Comparison of ENCODE assay signal across 10 mouse cellular contexts in the genomic region with DNA sequence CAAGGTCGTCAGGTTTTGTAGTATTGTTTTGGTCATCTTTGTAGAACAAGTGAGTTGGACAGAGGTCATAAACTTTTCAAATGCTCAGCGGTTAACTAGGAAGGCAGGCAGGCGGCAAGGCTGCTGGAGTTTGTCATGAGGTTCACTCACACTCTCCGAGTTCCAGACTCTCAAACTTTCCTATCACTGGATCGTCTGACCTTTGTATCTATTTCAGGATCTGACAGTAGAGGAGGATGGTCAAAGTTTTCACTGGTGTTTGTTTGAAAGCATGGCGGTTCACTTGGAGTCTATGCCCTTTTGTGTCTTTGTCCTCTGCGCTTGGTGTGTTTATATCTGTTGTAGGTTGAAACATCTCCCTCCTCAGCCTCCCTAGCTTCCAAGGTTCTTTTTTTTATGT.
DNase-seq lines count a peak whose midpoint lies in the region; ATAC-seq and TF ChIP-seq lines count a peak whose summit lies in the region.
"Had no signal": no experiment of that assay in that cellular context is flagged by ENCODE, and none has a peak within 500 bp of the region (broad histone marks: within the 10 kb centered on the region; RNA-seq: fewer than 3 reads in every experiment).

No protein-coding gene starts in this region.

- H3K4me3 ChIP-seq in hindbrain, embryonic 10.5 days, result peak overlapping the region; percentile 63; the same call in 1 of the 2 replicates
- no peak overlapping the region for H3K4me3 ChIP-seq in hindbrain, embryonic 16.5 days (ENCODE audit: low read length)
- H3K4me3 ChIP-seq in stomach, embryonic 14.5 days (ENCODE audit: low read depth, low read length), result peak overlapping the region; percentile 4; the same call in 1 of the 2 replicates
- H3K4me3 ChIP-seq in stomach, postnatal 0 days (ENCODE audit: low read depth, low read length), result no peak overlapping the region
- no peak overlapping the region for H3K4me3 ChIP-seq in liver, embryonic 15.5 days (replicated peaks)
- H3K4me3 ChIP-seq: erythroblast, embryonic 14.5 days had no signal

- ATAC-seq in hindbrain, embryonic 16.5 days, result no peak
- no peak for ATAC-seq in stomach, embryonic 14.5 days (ENCODE audit: insufficient number of reproducible peaks, insufficient read depth, low FRiP score, low read depth)
- ATAC-seq in stomach, postnatal 0 days (ENCODE audit: low FRiP score, low TSS enrichment), result no peak
- 0 out of 2 replicates have a peak, but pooled peaks have one; percentile 11 for ATAC-seq in liver, embryonic 15.5 days (ENCODE audit: insufficient read depth)
- no peak for ATAC-seq in megakaryocyte, adult 5-6 weeks (ENCODE audit: poor library complexity, severe bottlenecking)

- H3K36me3 ChIP-seq in hindbrain, embryonic 10.5 days, result peaks cover 8% of the 10 kb centered on the region
- no peaks in the 10 kb centered on the region for H3K36me3 ChIP-seq in hindbrain, embryonic 16.5 days (ENCODE audit: control insufficient read depth, insufficient read depth, low read length)
- H3K36me3 ChIP-seq in stomach, embryonic 14.5 days (ENCODE audit: control insufficient read depth, insufficient read depth, low read length), result no peaks in the 10 kb centered on the region
- no peaks in the 10 kb centered on the region for H3K36me3 ChIP-seq in stomach, postnatal 0 days (ENCODE audit: control insufficient read depth, insufficient read depth, low read length)
- H3K36me3 ChIP-seq in liver, embryonic 15.5 days (replicated peaks), result 0 out of 2 replicates have a peak, but pooled peaks cover 2% of the 10 kb centered on the region

- H3K4me1 ChIP-seq in hindbrain, embryonic 10.5 days (replicated peaks), result peaks cover 40% of the 10 kb centered on the region
- peaks cover 7% of the 10 kb centered on the region for H3K4me1 ChIP-seq in hindbrain, embryonic 16.5 days (ENCODE audit: control insufficient read depth, insufficient read depth, low read depth, low read length)
- H3K4me1 ChIP-seq in stomach, embryonic 14.5 days (ENCODE audit: control insufficient read depth, insufficient read depth, low read length), result no peaks in the 10 kb centered on the region
- H3K4me1 ChIP-seq in stomach, postnatal 0 days (replicated peaks; ENCODE audit: control insufficient read depth, insufficient read depth), result no peaks in the 10 kb centered on the region
- peaks cover 13% of the 10 kb centered on the region for H3K4me1 ChIP-seq in liver, embryonic 15.5 days (replicated peaks)

- WGBS in hindbrain, embryonic 10.5 days, result 53% methylated on average over 7 of the region's 7 CpGs
- 62% methylated on average over 7 of the region's 7 CpGs for WGBS in hindbrain, embryonic 16.5 days
- whole genome bisulfite sequencing in stomach, embryonic 14.5 days, result 51% methylated on average over 7 of the region's 7 CpGs
- WGBS in stomach, postnatal 0 days, result 65% methylated on average over 7 of the region's 7 CpGs
- WGBS in liver, embryonic 15.5 days (ENCODE audit: insufficient replicate concordance), result 55% methylated on average over 7 of the region's 7 CpGs

- peaks cover 36% of the 10 kb centered on the region for H3K27me3 ChIP-seq in hindbrain, embryonic 10.5 days (ENCODE audit: insufficient read depth, poor library complexity, severe bottlenecking)
- H3K27me3 ChIP-seq in hindbrain, embryonic 16.5 days (replicated peaks; ENCODE audit: control insufficient read depth, insufficient read depth, low read length), result no peaks in the 10 kb centered on the region
- no peaks in the 10 kb centered on the region for H3K27me3 ChIP-seq in stomach, embryonic 14.5 days (ENCODE audit: control insufficient read depth, insufficient read depth, low read length)
- H3K27me3 ChIP-seq in stomach, postnatal 0 days (ENCODE audit: control insufficient read depth, insufficient read depth, low read length), result no peaks in the 10 kb centered on the region
- peaks cover 51% of the 10 kb centered on the region for H3K27me3 ChIP-seq in liver, embryonic 15.5 days

- no peak overlapping the region for H3K27ac ChIP-seq in hindbrain, embryonic 10.5 days
- no peak overlapping the region for H3K27ac ChIP-seq in hindbrain, embryonic 16.5 days (ENCODE audit: low read depth, low read length)
- H3K27ac ChIP-seq in stomach, embryonic 14.5 days (ENCODE audit: low read length), result no peak overlapping the region
- H3K27ac ChIP-seq in stomach, postnatal 0 days (replicated peaks), result no peak overlapping the region
- peak overlapping the region; percentile 3; the same call in 1 of the 2 replicates for H3K27ac ChIP-seq in liver, embryonic 15.5 days (replicated peaks)
- H3K27ac ChIP-seq: macrophage had no signal

- no peak overlapping the region for H3K4me2 ChIP-seq in hindbrain, embryonic 16.5 days (ENCODE audit: low read length)
- H3K4me2 ChIP-seq in stomach, embryonic 14.5 days (replicated peaks; ENCODE audit: low read depth, low read length), result peak overlapping the region; percentile 12; the same call in 1 of the 2 replicates
- H3K4me2 ChIP-seq in stomach, postnatal 0 days (replicated peaks; ENCODE audit: low read depth), result no peak overlapping the region
- H3K4me2 ChIP-seq in liver, embryonic 15.5 days, result peak overlapping the region; percentile 65

- TF ChIP-seq EP300 in stomach, postnatal 0 days (optimal IDR thresholded peaks at IDR 0.05), result no peak

- no peak overlapping the region for H3K9ac ChIP-seq in hindbrain, embryonic 16.5 days (ENCODE audit: low read depth, low read length)
- H3K9ac ChIP-seq in stomach, embryonic 14.5 days (replicated peaks; ENCODE audit: low read depth, low read length), result no peak overlapping the region
- no peak overlapping the region for H3K9ac ChIP-seq in stomach, postnatal 0 days (ENCODE audit: low read length)
- no peak overlapping the region for H3K9ac ChIP-seq in liver, embryonic 15.5 days

- TF ChIP-seq CTCF in stomach, postnatal 0 days (IDR thresholded peaks at IDR 0.05; ENCODE audit: low read depth), result no peak

- DNase-seq in hindbrain, embryonic 10.5 days (ENCODE audit: low spot score), result no peak
- DNase-seq in stomach, postnatal 0 days (ENCODE audit: low spot score), result no peak
- no peak for DNase-seq in cerebellum, adult 11 months
- no peak for DNase-seq in frontal cortex, adult 2 months (ENCODE audit: extremely low spot score in 1 of 2, low spot score in 1 of 2)

- H3K9me3 ChIP-seq in hindbrain, embryonic 10.5 days, result no peaks in the 10 kb centered on the region
- no peaks in the 10 kb centered on the region for H3K9me3 ChIP-seq in hindbrain, embryonic 16.5 days (ENCODE audit: control insufficient read depth, low read length)
- H3K9me3 ChIP-seq in stomach, embryonic 14.5 days (ENCODE audit: control insufficient read depth, low read depth, low read length), result no peaks in the 10 kb centered on the region
- no peaks in the 10 kb centered on the region for H3K9me3 ChIP-seq in stomach, postnatal 0 days (ENCODE audit: control insufficient read depth, low read length)
- H3K9me3 ChIP-seq in liver, embryonic 15.5 days (replicated peaks), result no peaks in the 10 kb centered on the region

Comparison
In these comparisons a context has a peak if more than half of its experiments do, and no peak if none do; other contexts are left out.
1. H3K4me3 ChIP-seq: peak in hindbrain, embryonic 10.5 days (single experiment) and stomach, embryonic 14.5 days (single experiment); none in hindbrain, embryonic 16.5 days (single experiment), stomach, postnatal 0 days (single experiment) and liver, embryonic 15.5 days (single experiment).
2. H3K4me2 ChIP-seq: peak in stomach, embryonic 14.5 days (single experiment) and liver, embryonic 15.5 days (single experiment); none in hindbrain, embryonic 16.5 days (single experiment) and stomach, postnatal 0 days (single experiment).